Mouse (Mus musculus) hindbrain, embryonic 14.5 days (tissue): Measurements from ENCODE around the gene Apoo. TPM values are rescaled to one million over a fixed set of nuclear protein-coding genes. Genes with fewer than 3 reads are reported as not detected.

ENCODE experiments used
- microRNA-seq: library from miRNA; unstranded; fragments of <30 nt; microRNA quantifications from one replicate; pipeline ENCODE4, GENCODE M21; 2016
- polyA plus RNA-seq: library from polyadenylated mRNA; unstranded; fragments of >200 nt; fragmentation: Nextera tagmentation; extraction: Ambion mirVana; gene quantifications from 2 replicates; pipeline ENCODE4 v1.2.1, GENCODE M21; 2014

The Apoo gene
- polyA plus RNA-seq, 1 experiment from 2014 or later: 141 TPM

Small RNAs within 50 kb of the gene (microRNA-seq; reads per million reads assigned to microRNA genes)
- not detected for gene Gm44477

Other genes with a start within 250 kb of the Apoo start
- 22.6 and 26.0 TPM in 2 replicates for gene Zfx, start 243.4 kb upstream of the Apoo start, polyA plus RNA-seq
- 86.0 and 91.5 TPM in 2 replicates for gene Eif2s3x, start 154.3 kb upstream of the Apoo start, polyA plus RNA-seq
- 12.4 and 12.7 TPM in 2 replicates for gene Klhl15, start 132.5 kb upstream of the Apoo start, polyA plus RNA-seq
- 0.16 and 0.28 TPM in 2 replicates for gene Fam90a1b, start 340 bp upstream of the Apoo start, polyA plus RNA-seq
- 1,087 and 1,146 TPM in 2 replicates for gene Maged1, start 175.0 kb downstream of the Apoo start, polyA plus RNA-seq